In genomic region chr9:61933333-61933732, GRCm38 (mm10) we compare ENCODE assay signal across 26 mouse cellular contexts. TPM values are rescaled to one million over a fixed set of nuclear protein-coding genes. Genes with fewer than 3 reads are reported as not detected.
DNase-seq lines count a peak whose midpoint lies in the region; ATAC-seq and TF ChIP-seq lines count a peak whose summit lies in the region.
"Had no signal": no experiment of that assay in that cellular context is flagged by ENCODE, and none has a peak within 500 bp of the region (broad histone marks: within the 10 kb centered on the region; RNA-seq: fewer than 3 reads in every experiment).

No protein-coding gene starts in this region.

- WGBS in kidney, embryonic 16.5 days = 68% methylated on average over 2 of the region's 2 CpGs

- H3K27ac ChIP-seq in kidney, embryonic 16.5 days (ENCODE audit: low read length) = no peak overlapping the region
- no peak overlapping the region for H3K27ac ChIP-seq in layer of hippocampus, adult 2 months
- H3K27ac ChIP-seq: embryonic facial prominence, embryonic 13.5 days; embryonic facial prominence, embryonic 15.5 days; forebrain, embryonic 10.5 days; forebrain, embryonic 12.5 days had no signal

- no peak overlapping the region for H3K4me3 ChIP-seq in kidney, embryonic 16.5 days (ENCODE audit: low read length)
- no peak overlapping the region for H3K4me3 ChIP-seq in layer of hippocampus, adult 2 months
- H3K4me3 ChIP-seq: embryonic facial prominence, embryonic 13.5 days; embryonic facial prominence, embryonic 15.5 days; erythroblast, embryonic 14.5 days; forebrain, embryonic 10.5 days; forebrain, embryonic 12.5 days had no signal

- TF ChIP-seq CTCF in layer of hippocampus, adult 2 months (conservative IDR thresholded peaks at IDR 0.05) = no peak

- H3K4me1 ChIP-seq in kidney, embryonic 16.5 days (ENCODE audit: insufficient read depth, low read length) = no peaks in the 10 kb centered on the region
- H3K4me1 ChIP-seq: embryonic facial prominence, embryonic 13.5 days; embryonic facial prominence, embryonic 15.5 days; forebrain, embryonic 10.5 days; forebrain, embryonic 12.5 days had no signal

- H3K27me3 ChIP-seq in kidney, embryonic 16.5 days (ENCODE audit: insufficient read depth, low read length) = no peaks in the 10 kb centered on the region
- H3K27me3 ChIP-seq: embryonic facial prominence, embryonic 13.5 days; embryonic facial prominence, embryonic 15.5 days; forebrain, embryonic 12.5 days; Patski had no signal

- peak; percentile 64 for ATAC-seq in CD4-positive, CD25-positive, alpha-beta regulatory T cell, adult 4 months
- peak; percentile 54 for ATAC-seq in activated CD4-positive, CD25-positive, alpha-beta regulatory T cell, adult 4 months
- no peak for ATAC-seq in kidney, embryonic 16.5 days (ENCODE audit: low FRiP score, low TSS enrichment)
- ATAC-seq: forebrain, embryonic 14.5 days; forebrain, embryonic 16.5 days; Patski had no signal

- H3K9me3 ChIP-seq in kidney, embryonic 16.5 days (ENCODE audit: low read length) = no peaks in the 10 kb centered on the region
- H3K9me3 ChIP-seq: embryonic facial prominence, embryonic 13.5 days; embryonic facial prominence, embryonic 15.5 days; forebrain, embryonic 10.5 days; forebrain, embryonic 12.5 days had no signal

- no peak overlapping the region for H3K9ac ChIP-seq in kidney, embryonic 16.5 days (replicated peaks; ENCODE audit: low read length)
- H3K9ac ChIP-seq: embryonic facial prominence, embryonic 13.5 days; embryonic facial prominence, embryonic 15.5 days; forebrain, embryonic 12.5 days had no signal

- H3K36me3 ChIP-seq in kidney, embryonic 16.5 days (ENCODE audit: insufficient read depth, low read length) = peaks cover 66% of the 10 kb centered on the region

- peak; percentile 73 for DNase-seq in CD4-positive helper T cell, adult 2 months (ENCODE audit: low read depth, low spot score)
- no peak for DNase-seq in gastrocnemius, postnatal 4 days (ENCODE audit: low spot score in 2 of 2)
- no peak for DNase-seq in layer of hippocampus, adult 2 months (ENCODE audit: low spot score in 2 of 2)
- DNase-seq in frontal cortex, postnatal 25 days (ENCODE audit: low spot score in 2 of 2) = no peak
- DNase-seq: adrenal gland, adult 2 months; adrenal gland, postnatal 10 days; adrenal gland, postnatal 25 days; B cell, adult 2 months; cerebellum, adult 11 months; cerebellum, adult 18-20 months; cerebellum, adult 8-10 months; cerebellum, adult 9-11 months; cerebellum, postnatal 14 days; cerebellum, postnatal 36 days; embryo, embryonic 11 days had no signal

- H3K4me2 ChIP-seq in kidney, embryonic 16.5 days (replicated peaks; ENCODE audit: low read depth, low read length) = no peak overlapping the region
- H3K4me2 ChIP-seq: embryonic facial prominence, embryonic 13.5 days; embryonic facial prominence, embryonic 15.5 days; forebrain, embryonic 12.5 days had no signal

RNA-seq across cellular contexts. Expression of gene Kif23, which starts 13.2 kb away (rescaled TPM):
- polyA plus RNA-seq in CD4-positive, CD25-positive, alpha-beta regulatory T cell, adult 4 months (2017; shearing (Covaris generic)) = 10 to 100 TPM in 1 of 2 experiments, 1 to 10 TPM in 1; 6.6 to 14.8 TPM
- polyA plus RNA-seq in activated CD4-positive, CD25-positive, alpha-beta regulatory T cell, adult 4 months (2017; shearing (Covaris generic)) = 10 to 100 TPM; 29.4 to 40.1 TPM
- total RNA-seq in gastrocnemius, postnatal 4 days (2021) = 10 to 100 TPM; 39.2 to 41.4 TPM
- polyA plus RNA-seq in kidney, embryonic 16.5 days (2015; fragmentation: Nextera tagmentation; extraction: Ambion mirVana) = 122 and 129 TPM in 2 replicates
- 1 to 10 TPM; 1.5 to 3.9 TPM for total RNA-seq in layer of hippocampus, adult 2 months (2021)

RNA-seq across cellular contexts. Expression of gene Rplp1, which starts 19.0 kb away (rescaled TPM):
- polyA plus RNA-seq in CD4-positive, CD25-positive, alpha-beta regulatory T cell, adult 4 months (2017; shearing (Covaris generic)) = 1,000 to 10,000 TPM; 3,273 to 3,796 TPM
- polyA plus RNA-seq in activated CD4-positive, CD25-positive, alpha-beta regulatory T cell, adult 4 months (2017; shearing (Covaris generic)) = 1,000 to 10,000 TPM; 3,627 to 3,817 TPM
- total RNA-seq in gastrocnemius, postnatal 4 days (2021) = 1,000 to 10,000 TPM; 2,037 to 2,325 TPM
- polyA plus RNA-seq in kidney, embryonic 16.5 days (2015; fragmentation: Nextera tagmentation; extraction: Ambion mirVana) = 1,273 and 1,285 TPM in 2 replicates
- 1,000 to 10,000 TPM; 1,620 to 1,656 TPM for total RNA-seq in layer of hippocampus, adult 2 months (2021)
